Mouse (Mus musculus) E14TG2a.4 (cell line): ENCODE measurements at regions not wholly inside any gene's neighbourhood (a gene's known extent, or its start where the extent isn't known, plus 50 kb on each side); places are given as distances from the start of the nearest gene placed in this dataset.

Experiments
- H3K27me3 ChIP-seq: 2 replicates; pipeline ENCODE4 v1.6.1; 2014; ENCODE audit warnings: low read length, control low read depth; ENCODE audit not compliant: insufficient read depth
- H3K36me3 ChIP-seq: 2 replicates; pipeline ENCODE4 v1.6.1; 2014; ENCODE audit warnings: low read length, control low read depth; ENCODE audit not compliant: insufficient read depth
- H3K4me1 ChIP-seq: replicated peaks from 2 replicates; pipeline ENCODE4 v1.6.1; 2014; ENCODE audit warnings: low read depth, low read length, control low read depth
- H3K4me3 ChIP-seq: replicated peaks from 2 replicates; pipeline ENCODE4 v1.5.1; 2014; ENCODE audit warnings: mild to moderate bottlenecking, low read length
- H3K9me3 ChIP-seq: 2 replicates; pipeline ENCODE4 v1.6.1; 2014; ENCODE audit warnings: low read length, control low read depth
- CTCF ChIP-seq: conservative IDR thresholded peaks from 2 replicates; pipeline ENCODE4 v1.5.1; 2014; ENCODE audit warnings: low read length
- NANOG ChIP-seq: IDR thresholded peaks from 2 replicates; pipeline ENCODE4 v1.6.1; 2014; ENCODE audit warnings: borderline replicate concordance, low read length, mixed read lengths
- POU5F1 ChIP-seq: IDR thresholded peaks from 2 replicates; pipeline ENCODE4 v1.6.1; 2014; ENCODE audit warnings: low read length, borderline replicate concordance

- H3K4me3 ChIP-seq, result no peak overlapping the region
- no peaks in the 10 kb centered on the region for H3K27me3 ChIP-seq
Measured at GRCm38 (mm10) chr11:112163681-112164265, 618.3 kb upstream of the Sox9 start.

GRCm38 (mm10) chr11:112173585-112173984 is 608.4 kb upstream of the Sox9 start:
- Histone ChIP-seq H3K4me1 (no peaks in the 10 kb centered on the region), H3K27me3 (no peaks in the 10 kb centered on the region), H3K4me3 (no peak overlapping the region), H3K9me3 (no peaks in the 10 kb centered on the region; the same call in 1 of the 2 replicates), H3K36me3 (no peaks in the 10 kb centered on the region)
- no peak for TF ChIP-seq POU5F1
- TF ChIP-seq NANOG, result no peak
- TF ChIP-seq CTCF, result no peak

More at GRCm38 (mm10) chr11:112163681-112164265, 618.3 kb upstream of the Sox9 start:
- Histone ChIP-seq H3K9me3 (peaks cover 3% of the 10 kb centered on the region; the same call in 1 of the 2 replicates), H3K4me1 (no peaks in the 10 kb centered on the region), H3K36me3 (no peaks in the 10 kb centered on the region)
- no peak for TF ChIP-seq POU5F1
- TF ChIP-seq CTCF, result no peak
- no peak for TF ChIP-seq NANOG

- Histone ChIP-seq H3K27me3 (no peaks in the 10 kb centered on the region), H3K4me1 (peaks cover 1% of the 10 kb centered on the region; the same call in 1 of the 2 replicates), H3K36me3 (no peaks in the 10 kb centered on the region), H3K9me3 (no peaks in the 10 kb centered on the region; the same call in 1 of the 2 replicates), H3K4me3 (no peak overlapping the region)
- TF ChIP-seq CTCF, result no peak
- TF ChIP-seq POU5F1, result no peak
- no peak for TF ChIP-seq NANOG
Measured at GRCm38 (mm10) chr11:112175302-112175701, 606.7 kb upstream of the Sox9 start.

- TF ChIP-seq POU5F1 (no peak), CTCF (no peak), NANOG (no peak)
Measured at GRCm38 (mm10) chr11:112180666-112181065, 601.4 kb upstream of the Sox9 start.

GRCm38 (mm10) chr11:112197620-112198268 is 584.3 kb upstream of the Sox9 start:
- H3K4me3 ChIP-seq, result no peak overlapping the region
- H3K36me3 ChIP-seq, result no peaks in the 10 kb centered on the region
- H3K4me1 ChIP-seq, result no peaks in the 10 kb centered on the region; the same call in 1 of the 2 replicates
- peak; percentile 36; the same call in 1 of the 2 replicates for TF ChIP-seq NANOG
- TF ChIP-seq POU5F1, result no peak
- TF ChIP-seq CTCF, result no peak
- 0 out of 2 replicates have a peak, but pooled peaks cover 3% of the 10 kb centered on the region for H3K9me3 ChIP-seq
- H3K27me3 ChIP-seq, result peaks cover 49% of the 10 kb centered on the region

More at GRCm38 (mm10) chr11:112180666-112181065, 601.4 kb upstream of the Sox9 start:
- H3K4me1 ChIP-seq, result peaks cover 8% of the 10 kb centered on the region; the same call in 1 of the 2 replicates
- H3K36me3 ChIP-seq, result no peaks in the 10 kb centered on the region
- no peaks in the 10 kb centered on the region; the same call in 1 of the 2 replicates for H3K9me3 ChIP-seq
- no peak overlapping the region for H3K4me3 ChIP-seq
- H3K27me3 ChIP-seq, result no peaks in the 10 kb centered on the region

- TF ChIP-seq NANOG (no peak), CTCF (no peak), POU5F1 (no peak)
- H3K9me3 ChIP-seq, result no peaks in the 10 kb centered on the region
- H3K4me1 ChIP-seq, result no peaks in the 10 kb centered on the region
- H3K36me3 ChIP-seq, result no peaks in the 10 kb centered on the region
- peaks cover 23% of the 10 kb centered on the region for H3K27me3 ChIP-seq
- no peak overlapping the region for H3K4me3 ChIP-seq
Measured at GRCm38 (mm10) chr11:112204561-112204960, 577.5 kb upstream of the Sox9 start.

GRCm38 (mm10) chr11:112209414-112209813 is 572.6 kb upstream of the Sox9 start:
- no peaks in the 10 kb centered on the region for H3K9me3 ChIP-seq
- H3K4me1 ChIP-seq, result no peaks in the 10 kb centered on the region
- no peak overlapping the region for H3K4me3 ChIP-seq
- no peaks in the 10 kb centered on the region for H3K27me3 ChIP-seq
- no peaks in the 10 kb centered on the region for H3K36me3 ChIP-seq
- TF ChIP-seq POU5F1 (no peak), CTCF (peak; percentile 52), NANOG (no peak)

GRCm38 (mm10) chr11:112219046-112219720 is 562.8 kb upstream of the Sox9 start:
- Histone ChIP-seq H3K27me3 (no peaks in the 10 kb centered on the region), H3K36me3 (no peaks in the 10 kb centered on the region), H3K4me1 (no peaks in the 10 kb centered on the region), H3K9me3 (no peaks in the 10 kb centered on the region), H3K4me3 (no peak overlapping the region)
- no peak for TF ChIP-seq CTCF
- no peak for TF ChIP-seq POU5F1
- no peak for TF ChIP-seq NANOG
